Mouse (Mus musculus) stomach, postnatal 0 days (tissue): ENCODE measurements around the gene Gyg.

Experiments used
- CTCF ChIP-seq: IDR thresholded peaks from 2 replicates; pipeline ENCODE4 v1.5.1; 2016; ENCODE audit warnings: antibody characterized with exemption, low read depth, mild to moderate bottlenecking, moderate library complexity
- EP300 ChIP-seq: optimal IDR thresholded peaks from 2 replicates; pipeline ENCODE3; 2016; ENCODE audit warnings: antibody characterized with exemption

DNA sequence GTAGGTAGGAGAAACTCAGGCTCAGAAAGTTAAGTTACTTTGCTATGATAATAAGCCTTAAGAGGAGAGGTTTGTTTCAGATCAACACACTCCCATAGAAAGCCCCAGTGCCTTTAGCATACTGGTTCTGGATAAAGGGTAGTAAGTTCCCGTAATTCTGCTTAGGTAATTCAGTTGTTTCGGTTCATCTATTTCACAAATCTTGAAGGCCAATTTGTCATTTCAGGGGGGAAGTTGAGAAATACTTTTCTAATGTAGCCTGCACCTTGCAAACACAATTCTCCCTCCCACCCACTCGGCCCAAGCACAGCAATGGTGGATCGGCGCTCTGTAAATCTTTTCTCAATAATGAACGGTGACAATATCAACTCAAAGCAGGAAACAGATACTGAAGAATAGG lies 359 bp upstream of the Gyg start:
- TF ChIP-seq CTCF = no peak
- no peak for TF ChIP-seq EP300
